Mouse (Mus musculus) fibroblast of lung, adult 2 months (primary cell): ENCODE results near the gene Pkp4.
"Not testable (repeated sequence)": the region's sequence is repeated elsewhere in the genome, so short reads cannot be mapped to it uniquely, and the experiment has no call there.

ENCODE experiments used
- DNase-seq: peaks from one replicate; pipeline ENCODE4 v3.0.0-alpha.2; 2011; ENCODE audit warnings: low read depth

Pkp4 gene

DNA sequence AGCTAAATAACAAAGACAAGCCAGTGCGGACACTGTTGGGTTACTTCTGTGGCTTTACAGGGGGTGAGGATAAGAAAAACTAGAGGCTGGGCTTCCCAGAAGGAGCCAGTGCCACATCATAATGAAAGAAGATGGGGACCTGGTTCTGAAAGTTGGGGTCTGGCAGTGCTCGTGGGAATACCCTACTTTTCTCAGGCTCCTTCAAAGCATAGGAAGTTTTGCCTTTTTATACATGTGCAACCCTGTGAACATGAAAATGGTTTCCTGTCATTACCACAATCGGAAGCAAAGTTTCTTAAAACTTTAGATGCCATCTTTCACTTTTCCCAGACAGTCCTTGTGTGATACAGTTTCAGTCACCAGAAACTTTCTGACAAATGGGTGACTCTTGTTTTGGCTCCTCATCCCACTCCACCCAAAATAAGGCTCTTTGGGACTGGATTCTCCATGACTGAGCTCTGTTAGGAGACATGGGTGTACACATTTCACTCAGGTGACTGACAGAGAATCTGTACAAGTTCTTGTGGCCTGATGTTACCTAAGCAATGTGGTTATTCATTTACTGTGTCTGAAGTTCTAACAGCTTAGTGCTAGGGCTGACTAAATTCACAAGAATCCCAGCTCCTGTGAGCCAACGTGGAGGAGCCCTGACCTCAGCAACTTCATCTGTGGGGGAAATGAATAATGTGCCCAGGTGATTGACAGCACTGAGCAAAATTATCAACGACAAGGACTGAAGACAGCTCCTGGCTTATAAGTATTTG, 179.3 kb downstream of the Pkp4 start:
- DNase-seq, result no peak

DNA sequence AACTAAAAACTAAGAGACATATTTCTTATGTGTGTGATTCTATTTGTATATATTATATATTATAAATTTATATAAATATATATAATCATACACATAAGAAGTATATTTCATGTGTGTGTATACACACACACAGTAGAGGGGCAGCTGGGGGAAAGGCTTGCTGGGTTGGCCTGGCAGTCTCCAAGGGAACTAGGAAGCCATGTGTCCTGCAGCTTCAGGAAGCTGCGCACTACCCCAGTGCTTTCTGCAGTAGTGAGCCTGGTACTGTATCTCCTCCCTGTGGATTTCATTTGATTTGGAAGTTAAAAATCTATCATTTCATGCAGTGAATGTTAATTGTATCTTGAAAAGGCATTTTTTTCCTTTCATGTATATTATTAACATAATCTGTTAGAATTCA, 180.2 kb downstream of the Pkp4 start:
- no peak for DNase-seq

DNA sequence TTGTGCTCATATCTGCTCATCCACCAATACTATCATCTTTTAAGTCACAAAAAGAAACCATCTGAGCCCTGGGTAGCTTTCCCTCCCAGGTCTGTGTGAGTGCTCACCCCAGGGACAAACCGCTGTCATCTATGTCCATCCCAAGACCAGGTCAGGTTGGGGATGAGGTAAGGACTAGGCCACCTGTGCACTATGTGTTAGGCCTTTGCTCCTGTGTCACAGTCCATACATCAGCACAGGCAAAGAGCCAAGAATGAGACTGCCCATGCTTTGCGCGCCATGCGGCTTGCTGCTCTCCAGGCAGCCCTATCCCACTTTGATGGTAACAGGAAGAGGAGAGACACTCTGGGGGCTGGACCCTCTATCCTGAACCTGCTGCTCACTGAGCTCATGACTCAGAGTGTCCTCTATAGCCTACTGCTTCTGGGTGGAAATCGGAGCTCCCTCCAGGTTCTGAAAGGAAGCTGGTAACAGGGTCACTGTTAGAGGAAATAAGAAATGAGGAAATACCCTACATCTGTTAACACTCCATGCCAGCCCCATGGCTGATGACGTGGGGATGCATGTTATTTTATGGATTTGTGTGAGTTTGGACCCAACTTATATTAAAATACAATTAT, 182.1 kb downstream of the Pkp4 start:
- DNase-seq, result no peak

DNA sequence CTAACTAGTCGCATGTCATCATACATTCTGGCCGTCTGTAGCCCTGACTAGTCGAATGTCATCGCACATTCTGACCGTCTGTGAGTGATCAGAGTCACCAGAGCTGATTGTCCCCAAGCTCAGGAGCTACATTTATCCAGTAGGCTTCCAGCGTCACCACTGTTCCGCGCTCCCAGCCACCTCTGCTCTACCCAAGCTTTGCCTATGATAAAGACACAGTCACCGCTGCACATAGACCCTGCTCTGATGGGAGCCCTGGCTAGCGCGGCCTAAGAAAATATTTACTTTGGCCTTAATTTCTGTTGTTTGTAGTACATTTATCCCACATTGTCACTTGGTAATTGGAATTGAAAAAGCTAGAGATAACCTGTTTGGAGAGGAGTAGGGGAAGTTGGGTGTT, 183.2 kb downstream of the Pkp4 start:
- DNase-seq, result no peak

DNA sequence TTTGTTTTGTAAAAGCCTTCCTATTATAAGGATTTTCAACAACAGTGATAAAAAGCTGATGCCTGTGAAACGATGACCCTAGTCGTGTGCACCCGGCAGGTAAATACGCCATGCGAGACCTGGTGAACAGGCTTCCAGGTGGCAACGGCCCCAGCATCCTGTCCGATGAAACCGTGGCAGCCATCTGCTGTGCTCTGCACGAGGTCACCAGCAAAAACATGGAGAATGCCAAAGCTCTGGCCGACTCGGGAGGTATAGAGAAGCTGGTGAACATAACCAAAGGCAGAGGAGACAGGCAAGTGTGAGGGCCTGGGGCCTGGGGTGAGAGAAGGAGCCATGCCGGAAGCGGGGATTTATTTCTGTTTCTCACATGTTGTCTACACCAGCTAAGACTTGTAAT, 184.0 kb downstream of the Pkp4 start:
- DNase-seq, result no peak

DNA sequence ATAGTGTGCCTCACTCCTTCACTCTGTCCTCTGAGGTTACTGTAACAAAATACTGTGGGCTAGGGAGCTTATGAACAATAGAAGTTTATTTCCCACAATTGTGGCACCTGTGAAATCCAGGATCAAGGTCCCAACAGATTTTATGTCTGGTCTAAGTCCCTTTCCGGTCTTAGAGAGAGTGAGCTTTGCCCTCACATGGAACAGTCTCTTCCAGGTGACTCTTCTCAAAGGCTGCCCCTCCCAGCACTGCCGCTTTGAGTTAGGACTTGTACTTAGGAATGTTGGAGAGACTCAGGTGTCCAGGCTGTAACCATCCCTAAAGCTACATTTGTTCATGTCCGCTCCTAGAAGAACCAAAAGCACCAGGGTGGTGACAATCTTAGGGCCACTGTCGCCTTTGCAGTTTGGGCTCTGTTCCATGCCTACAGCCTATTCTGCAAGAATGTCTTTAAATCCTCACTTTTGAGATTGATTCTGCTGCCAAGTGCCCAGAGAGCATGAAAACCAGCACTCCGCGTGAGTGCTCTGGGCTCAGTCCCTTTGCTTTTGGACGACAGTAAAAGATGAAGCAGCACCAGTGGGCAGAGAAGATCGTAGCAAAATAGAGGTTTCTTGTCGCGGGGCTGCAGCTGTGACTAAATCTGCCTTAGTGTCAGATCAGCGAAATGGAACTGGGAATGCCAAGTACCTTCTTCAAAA, 184.6 kb downstream of the Pkp4 start:
- DNase-seq, result no peak

DNA sequence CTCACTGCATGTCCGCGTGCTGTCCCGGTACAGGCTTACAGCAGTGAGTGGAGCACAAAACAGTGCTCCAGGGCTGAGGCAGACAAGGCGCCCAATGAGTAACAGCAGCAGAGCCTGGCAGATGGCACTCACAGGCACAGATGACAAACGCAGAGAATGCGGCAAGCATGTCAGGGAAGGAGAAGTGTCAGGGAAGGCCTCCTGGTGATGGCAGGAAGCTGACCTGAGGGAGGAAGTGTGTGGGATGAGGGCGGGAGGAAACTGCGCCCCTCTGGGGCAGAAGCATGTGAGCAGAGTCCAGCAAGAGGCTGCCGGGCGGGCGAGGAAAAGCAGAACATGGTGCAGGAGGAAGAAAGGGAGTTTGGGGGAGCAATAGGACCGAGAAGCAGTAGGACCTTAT, 185.8 kb downstream of the Pkp4 start:
- DNase-seq, result no peak

DNA sequence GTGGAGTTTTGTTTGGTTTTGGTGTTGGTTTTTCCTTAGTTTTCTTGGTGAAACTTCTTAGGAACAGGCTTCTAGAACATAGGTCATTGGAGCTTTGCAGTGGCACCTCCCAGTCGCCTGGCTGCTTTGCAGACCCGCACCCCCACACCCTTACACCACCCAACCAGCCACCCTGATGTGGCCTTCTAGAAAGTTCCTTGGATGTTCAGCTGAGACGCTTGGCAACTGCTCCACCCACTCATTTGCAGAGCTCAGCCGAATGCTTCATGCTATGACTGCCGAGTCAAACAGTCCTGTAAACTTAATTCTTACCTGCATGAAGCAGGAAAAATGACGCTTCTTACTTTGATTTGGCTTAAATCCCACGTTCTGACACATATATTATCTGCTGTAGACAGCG, 187.9 kb downstream of the Pkp4 start:
- DNase-seq, result no peak

DNA sequence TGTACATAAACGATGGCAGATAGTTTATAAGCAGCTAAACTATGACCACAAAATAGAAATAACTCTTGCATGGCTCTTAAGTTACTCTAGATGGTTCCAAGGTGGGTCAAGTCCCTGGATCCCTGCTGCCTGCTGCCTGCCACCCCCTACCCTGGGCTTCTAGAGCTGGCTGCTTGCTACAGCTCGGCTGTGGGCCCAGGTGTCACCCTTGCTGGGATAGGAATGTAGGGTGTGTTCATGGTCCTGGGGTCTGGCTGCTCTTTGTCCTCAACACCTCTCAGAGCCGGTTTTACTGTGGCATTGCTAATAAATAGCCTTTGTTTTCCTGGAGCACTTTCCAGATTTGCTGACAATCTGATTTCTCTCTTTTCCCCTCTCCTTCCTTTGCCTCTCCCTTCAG, 189.4 kb downstream of the Pkp4 start:
- DNase-seq, result no peak

DNA sequence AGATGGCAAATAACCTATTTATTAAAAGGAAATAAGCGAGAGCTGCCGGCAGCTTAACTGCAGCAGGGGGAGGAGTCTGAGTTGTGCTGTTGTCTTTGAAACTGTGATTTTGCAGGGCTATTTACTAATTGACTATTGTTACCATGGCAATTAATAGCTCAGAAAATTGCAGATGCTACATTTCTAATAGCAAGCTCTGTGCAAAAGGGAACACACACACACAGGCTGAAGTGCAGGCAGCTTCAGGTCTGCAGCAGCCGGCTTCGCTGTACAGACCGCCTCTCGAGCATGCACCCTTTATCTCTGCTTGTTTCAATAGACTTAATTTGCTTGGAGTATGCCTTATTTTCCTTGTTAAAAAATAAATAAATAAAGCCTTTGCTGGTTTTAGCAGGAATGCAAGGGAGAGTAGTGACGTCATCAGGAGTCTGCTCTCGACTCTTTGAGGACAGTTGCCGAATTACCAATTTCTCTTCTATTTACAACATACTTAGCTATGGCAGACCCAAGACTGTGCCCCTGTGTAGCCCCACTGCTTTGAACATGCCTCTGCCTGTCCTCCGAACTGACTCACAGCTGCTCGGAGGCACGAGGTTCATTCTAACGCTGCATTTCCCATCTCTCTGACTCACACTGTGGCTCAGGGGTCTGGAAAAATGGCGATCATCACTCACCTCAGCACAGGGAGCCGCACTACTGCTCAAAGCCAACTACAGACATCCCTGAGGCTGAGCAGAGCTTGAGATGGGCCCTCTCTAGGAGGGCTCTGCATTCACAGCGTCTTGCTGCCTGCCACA, 190.9 kb downstream of the Pkp4 start:
- no peak for DNase-seq

DNA sequence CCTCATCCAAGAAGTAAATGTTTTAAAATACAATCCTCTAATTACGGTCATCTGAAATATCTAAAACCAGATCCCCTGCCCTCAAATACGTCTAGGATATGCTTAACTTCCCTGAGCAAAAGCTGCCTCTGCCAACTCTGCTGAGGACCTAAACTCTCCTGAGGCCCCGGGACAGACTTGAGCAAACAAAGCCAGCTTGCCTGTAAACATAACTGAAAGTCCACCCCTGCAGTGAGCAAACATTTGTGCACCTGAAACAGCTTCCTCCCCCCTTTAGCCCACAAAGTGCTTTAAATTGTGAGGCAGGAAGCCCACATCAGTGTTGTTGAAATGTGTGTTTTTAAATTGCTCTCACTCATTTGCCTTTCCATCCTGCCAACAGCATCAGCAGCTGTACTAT, 193.2 kb downstream of the Pkp4 start:
- DNase-seq, result no peak

DNA sequence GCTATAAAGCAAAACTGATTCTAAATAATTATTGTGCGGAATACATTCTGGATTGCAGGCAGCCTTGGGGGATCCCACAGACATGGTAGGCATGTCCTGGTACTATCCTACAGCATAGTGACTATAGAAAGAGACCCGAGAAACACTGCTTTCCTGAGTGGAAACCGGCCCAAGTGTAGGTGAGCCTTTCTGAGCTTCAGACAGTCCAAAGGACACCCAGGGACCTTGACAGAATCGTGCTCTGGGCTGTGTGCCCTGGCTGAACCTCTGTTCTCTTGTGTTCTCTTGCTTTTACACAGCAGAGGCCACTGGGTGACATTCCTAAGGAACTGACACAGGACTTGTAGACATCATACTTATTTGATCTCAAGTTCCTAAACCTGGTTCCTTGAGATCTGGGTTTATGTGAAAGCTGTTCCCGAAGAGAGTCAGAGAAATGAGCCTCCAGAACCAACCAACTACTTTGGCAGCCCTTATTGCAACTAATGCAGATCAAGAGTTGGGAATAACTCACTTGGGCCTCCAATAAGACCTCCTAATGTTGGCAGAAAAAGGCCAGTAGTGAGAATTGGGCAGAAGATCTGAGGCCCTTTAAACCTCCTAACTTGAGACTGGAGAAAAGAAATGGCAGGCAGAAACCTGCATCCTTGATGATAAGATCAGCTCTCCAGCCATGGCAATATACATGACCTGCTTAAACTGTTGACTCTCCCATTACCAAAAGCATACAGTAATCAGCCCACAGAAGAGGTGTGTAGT, 195.1 kb downstream of the Pkp4 start:
- no peak for DNase-seq

DNA sequence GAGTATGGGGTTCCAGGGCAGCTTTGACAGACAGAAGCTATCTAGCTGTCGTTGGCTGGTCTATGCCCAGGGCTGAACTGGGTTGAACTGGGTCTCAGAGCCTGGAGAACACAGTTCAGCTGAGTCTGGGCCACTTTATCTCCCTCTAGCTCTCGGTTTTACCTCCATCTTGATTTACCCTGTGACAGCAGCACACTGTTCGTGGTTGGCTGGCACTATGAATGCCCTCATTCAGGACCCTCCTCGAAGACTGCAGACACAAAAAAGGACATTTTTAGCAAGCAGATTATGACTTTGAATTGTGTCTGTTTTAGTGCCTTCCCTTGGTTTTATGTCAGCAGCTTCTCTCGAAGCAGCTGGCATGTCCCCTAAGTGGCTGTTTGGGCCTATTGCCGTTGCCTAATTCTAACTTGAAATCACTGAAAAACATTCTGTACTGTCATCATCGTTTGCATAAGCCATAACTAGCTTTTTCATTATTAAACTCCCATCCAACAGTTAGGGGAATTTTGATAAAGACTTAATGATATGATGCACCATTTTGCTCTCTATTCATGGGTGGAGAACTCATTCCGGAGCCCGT, 199.2 kb downstream of the Pkp4 start:
- DNase-seq, result no peak

DNA sequence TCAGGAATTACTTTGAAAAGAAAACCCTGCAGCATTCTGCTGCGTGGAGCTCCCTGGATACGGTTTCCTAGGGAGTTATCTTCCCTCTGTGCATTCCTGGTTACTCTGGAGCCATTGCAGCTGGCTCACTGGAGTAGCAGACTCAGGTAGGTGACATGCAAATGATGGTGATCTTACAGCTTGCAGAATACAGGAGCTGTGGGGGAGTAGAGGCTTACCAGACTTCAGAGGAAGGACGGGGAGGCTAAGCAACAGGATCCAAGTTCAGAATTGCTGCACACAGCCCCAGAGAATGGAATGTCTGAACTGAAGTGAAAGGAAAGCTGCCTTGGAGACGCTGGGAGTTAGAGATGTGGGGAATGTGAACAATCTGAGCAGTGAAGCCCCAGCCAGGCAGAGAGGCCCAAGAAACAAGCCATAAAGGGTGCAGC, 200.7 kb downstream of the Pkp4 start:
- DNase-seq, result no peak

DNA sequence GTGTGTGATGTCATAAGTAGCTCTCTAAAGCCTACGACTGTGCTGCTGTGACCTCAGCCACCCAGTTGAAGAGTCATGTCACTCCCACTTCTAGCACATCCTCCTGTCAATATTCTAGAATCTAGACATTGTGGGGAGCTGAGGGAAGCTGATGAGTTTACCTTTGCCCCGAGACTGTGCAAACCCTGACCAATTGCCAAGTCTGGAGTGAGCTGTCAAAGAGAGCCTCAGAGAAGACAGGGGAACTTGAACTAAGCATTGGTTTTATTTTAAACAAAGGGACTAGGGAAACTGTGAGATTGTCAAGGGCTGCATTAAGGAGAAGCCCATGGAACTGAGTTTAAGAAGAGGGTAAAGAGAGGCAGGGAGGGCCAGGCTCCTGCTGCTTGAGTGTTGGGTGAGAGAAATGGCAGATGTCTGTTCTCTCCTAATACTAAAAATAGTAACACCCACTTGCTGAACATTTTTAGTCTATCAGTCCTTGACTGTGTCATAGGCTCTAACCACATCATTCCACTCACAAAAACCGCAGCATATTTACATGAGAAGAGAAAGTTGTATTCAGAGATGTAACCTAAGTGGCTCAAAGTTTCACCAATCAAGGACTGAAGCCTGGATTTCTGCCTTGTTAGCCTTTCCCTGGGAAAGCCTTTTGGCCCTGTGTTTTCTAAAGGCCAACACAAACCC, 203.6 kb downstream of the Pkp4 start:
- no peak for DNase-seq

DNA sequence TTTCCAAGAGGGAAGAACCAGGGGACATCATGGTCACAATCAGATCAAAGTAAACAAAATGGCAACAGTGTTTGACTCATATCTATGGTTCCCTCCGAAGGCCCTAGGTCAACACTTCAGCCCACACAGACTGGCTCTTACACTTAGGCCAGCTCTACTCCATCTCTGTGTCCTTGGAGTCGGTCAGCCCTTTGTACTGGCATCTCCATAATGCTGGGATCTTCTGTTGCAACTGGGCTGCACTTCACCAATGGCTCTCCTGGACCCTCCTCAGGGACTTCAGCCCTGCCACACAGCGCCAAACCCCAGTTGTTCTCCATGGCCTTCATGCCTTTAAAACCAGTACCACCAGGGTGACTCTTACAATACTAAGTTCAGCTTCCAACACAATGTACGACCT, 206.5 kb downstream of the Pkp4 start:
- DNase-seq, result no peak

DNA sequence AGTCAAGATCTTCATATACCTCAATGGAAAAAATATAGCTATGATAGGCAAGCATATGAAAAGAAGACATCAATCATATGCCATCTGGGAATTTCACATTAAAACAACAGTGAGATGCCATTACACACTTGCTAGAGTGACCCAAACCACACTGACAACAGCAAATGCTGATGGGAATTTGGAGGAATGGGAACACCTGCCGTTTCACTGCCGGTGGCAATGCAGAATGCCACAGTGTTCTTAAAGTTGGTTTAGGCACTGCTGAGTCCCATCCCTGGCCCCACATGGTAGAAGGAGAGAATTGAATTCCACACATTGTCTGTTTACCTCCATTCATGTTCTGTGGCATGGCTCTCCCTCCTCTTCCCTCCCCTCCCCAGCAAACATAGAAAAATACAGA, 212.5 kb downstream of the Pkp4 start:
- DNase-seq, result no peak

DNA sequence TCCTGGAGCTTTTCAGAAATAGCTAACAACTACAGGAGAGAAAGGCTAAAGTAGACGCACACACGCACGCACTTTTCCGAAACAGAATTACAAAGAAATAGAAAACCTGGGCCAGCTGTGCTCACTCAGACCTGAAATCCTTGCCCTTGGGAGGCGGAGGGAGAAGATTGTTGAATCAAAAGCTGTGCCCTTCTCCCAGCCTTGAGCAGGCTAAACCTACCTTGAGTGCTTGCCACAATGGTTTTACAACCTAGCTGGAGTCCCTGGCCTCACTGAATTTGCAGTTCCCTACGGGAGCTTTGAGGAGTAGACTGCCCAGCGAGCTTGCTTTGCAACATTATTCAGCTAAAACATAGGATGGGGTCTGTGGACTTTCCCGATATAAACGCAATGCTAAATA, 217.4 kb downstream of the Pkp4 start:
- DNase-seq, result no peak

DNA sequence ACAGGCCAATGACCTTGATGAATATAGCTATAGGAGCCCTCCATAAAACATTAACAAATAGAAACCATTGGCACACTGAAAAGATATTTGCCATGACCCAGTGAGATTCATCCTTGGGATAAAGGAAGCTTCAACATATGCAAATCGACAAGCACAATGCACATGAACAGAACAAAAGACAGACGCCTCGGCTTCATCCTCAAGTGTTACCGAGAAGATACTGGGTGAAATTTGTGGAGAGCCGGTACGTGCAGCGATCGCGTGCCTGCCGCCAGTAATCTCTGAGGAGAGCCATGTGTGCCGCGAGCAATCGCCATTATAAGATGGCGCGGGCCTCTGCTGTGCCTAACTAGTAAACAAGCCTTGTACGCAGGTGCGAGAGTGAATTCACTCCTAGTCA, 218.2 kb downstream of the Pkp4 start:
- DNase-seq, result not testable (repeated sequence)

DNA sequence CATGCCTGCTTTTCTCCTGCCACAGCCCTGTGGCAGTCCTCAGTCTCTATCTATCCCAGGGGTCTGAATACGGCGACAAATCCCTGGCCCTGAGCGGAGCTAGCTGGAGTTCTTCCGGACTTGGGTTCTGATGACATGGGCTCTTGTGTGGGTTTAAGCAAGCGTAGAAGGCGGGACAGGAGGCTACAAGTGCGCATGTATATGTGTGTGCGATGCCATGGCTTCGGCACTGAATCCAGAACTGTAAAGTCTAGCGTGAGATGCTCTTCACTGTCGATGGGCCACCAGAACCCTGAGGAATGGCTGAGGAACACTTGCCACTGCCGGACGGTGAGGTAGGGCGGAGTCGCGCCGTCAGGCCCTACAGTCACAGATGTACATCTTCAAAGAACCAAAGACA, 222.6 kb downstream of the Pkp4 start:
- DNase-seq, result no peak
